Mouse (Mus musculus) layer of hippocampus, adult 18-20 months (tissue): ENCODE results near the gene Hdgf. TPM values are rescaled to one million over a fixed set of nuclear protein-coding genes. Genes with fewer than 3 reads are reported as not detected.

Source experiments
- DNase-seq, 2 experiments: peaks; one replicate each; pipeline ENCODE4 v3.0.0; 2022; ENCODE audit warnings: low spot score in 2 of 2
- total RNA-seq, 2 experiments: library from RNA; stranded (reverse); gene quantifications; 2 replicates each; pipeline ENCODE4 v1.2.3; 2021

The Hdgf gene
- total RNA-seq, 2 experiments from 2014 or later, result 144 to 153 TPM

- no peak for DNase-seq
Observed at GRCm38 (mm10) chr3:87909381-87909780, 3.3 kb downstream of the Hdgf start.

GRCm38 (mm10) chr3:87909874-87910273 is 3.8 kb downstream of the Hdgf start:
- no peak for DNase-seq

GRCm38 (mm10) chr3:87910573-87911141 is 4.5 kb downstream of the Hdgf start:
- DNase-seq, result peak; percentile 43

GRCm38 (mm10) chr3:87913491-87913890 is 7.4 kb downstream of the Hdgf start:
- no peak for DNase-seq

- no peak for DNase-seq
Observed at GRCm38 (mm10) chr3:87913891-87914290, 7.8 kb downstream of the Hdgf start.

- no peak for DNase-seq
Observed at GRCm38 (mm10) chr3:87916990-87917389, 10.9 kb downstream of the Hdgf start.

- no peak for DNase-seq
Observed at GRCm38 (mm10) chr3:87918551-87918950, 12.4 kb downstream of the Hdgf start.

GRCm38 (mm10) chr3:87919336-87920108 is 13.4 kb downstream of the Hdgf start, which contains the start of gene Mrpl24:
Gene Mrpl24, plus strand, starts transcription at chr3:87919506.
- DNase-seq, result peak; percentile 88 to 95

- no peak for DNase-seq
Observed at GRCm38 (mm10) chr3:87920270-87920943, 14.3 kb downstream of the Hdgf start.

GRCm38 (mm10) chr3:87924996-87925395 is 18.9 kb downstream of the Hdgf start:
- DNase-seq, result no peak

GRCm38 (mm10) chr3:87927452-87927851 is 21.3 kb downstream of the Hdgf start:
- no peak for DNase-seq

GRCm38 (mm10) chr3:87929341-87930077 is 23.4 kb downstream of the Hdgf start:
- DNase-seq, result no peak

GRCm38 (mm10) chr3:87930078-87930795 is 24.1 kb downstream of the Hdgf start, which contains the start of the genes Isg20l2 and Rrnad1:
Gene Isg20l2, plus strand, starts transcription at chr3:87930314.
Gene Rrnad1, minus strand, starts transcription at chr3:87930717.
- peak; percentile 98 for DNase-seq

- DNase-seq, result no peak
Observed at GRCm38 (mm10) chr3:87934026-87934425, 27.9 kb downstream of the Hdgf start.

- no peak for DNase-seq
Observed at GRCm38 (mm10) chr3:87934501-87934900, 28.4 kb downstream of the Hdgf start.

GRCm38 (mm10) chr3:87935201-87935600 is 29.1 kb downstream of the Hdgf start:
- DNase-seq, result no peak

- DNase-seq, result peak; percentile 66 to 82
Observed at GRCm38 (mm10) chr3:87935776-87936175, 29.7 kb downstream of the Hdgf start.

- DNase-seq, result no peak
Observed at GRCm38 (mm10) chr3:87940611-87941010, 34.5 kb downstream of the Hdgf start.

- no peak for DNase-seq
Observed at GRCm38 (mm10) chr3:87942471-87942870, 36.4 kb downstream of the Hdgf start.

- DNase-seq, result no peak
Observed at GRCm38 (mm10) chr3:87943586-87943985, 37.5 kb downstream of the Hdgf start.
